Comparison of ENCODE assay signal across 26 mouse cellular contexts in genomic region chr6:34375888-34376287, GRCm38 (mm10). TPM values are rescaled to one million over a fixed set of nuclear protein-coding genes. Genes with fewer than 3 reads are reported as not detected.
"Had no signal": no experiment of that assay in that cellular context is flagged by ENCODE, and none has a peak within 500 bp of the region (broad histone marks: within the 10 kb centered on the region; RNA-seq: fewer than 3 reads in every experiment).

No protein-coding gene starts in this region.

RNA-seq across cellular contexts. Expression of gene Akr1b8, which starts 22.0 kb away (rescaled TPM):
- total RNA-seq: megakaryocyte, adult 5-6 weeks; megakaryocyte-erythroid progenitor cell, adult 5-6 weeks; monocyte, adult 5-6 weeks had no signal

RNA-seq across cellular contexts. Expression of gene Akr1b7, which starts 36.2 kb away (rescaled TPM):
- total RNA-seq: left cerebral cortex, postnatal 10 days; left cerebral cortex, postnatal 14 days; left cerebral cortex, postnatal 25 days; left cerebral cortex, postnatal 36 days; left cerebral cortex, postnatal 4 days; megakaryocyte progenitor cell, adult 5-6 weeks; megakaryocyte, adult 5-6 weeks; megakaryocyte-erythroid progenitor cell, adult 5-6 weeks; midbrain, postnatal 0 days; monocyte, adult 5-6 weeks had no signal
- polyA plus RNA-seq: limb, embryonic 10.5 days; limb, embryonic 12.5 days; limb, embryonic 13.5 days; lung, embryonic 14.5 days; lung, embryonic 15.5 days; lung, embryonic 16.5 days; macrophage; midbrain, embryonic 10.5 days; midbrain, embryonic 11.5 days; midbrain, embryonic 12.5 days; midbrain, embryonic 13.5 days; midbrain, embryonic 14.5 days; midbrain, embryonic 15.5 days; midbrain, embryonic 16.5 days; neural tube, embryonic 11.5 days; neural tube, embryonic 12.5 days had no signal
